Mouse (Mus musculus): ENCODE measurements around the gene Chrd.

Gene Chrd

DNA sequence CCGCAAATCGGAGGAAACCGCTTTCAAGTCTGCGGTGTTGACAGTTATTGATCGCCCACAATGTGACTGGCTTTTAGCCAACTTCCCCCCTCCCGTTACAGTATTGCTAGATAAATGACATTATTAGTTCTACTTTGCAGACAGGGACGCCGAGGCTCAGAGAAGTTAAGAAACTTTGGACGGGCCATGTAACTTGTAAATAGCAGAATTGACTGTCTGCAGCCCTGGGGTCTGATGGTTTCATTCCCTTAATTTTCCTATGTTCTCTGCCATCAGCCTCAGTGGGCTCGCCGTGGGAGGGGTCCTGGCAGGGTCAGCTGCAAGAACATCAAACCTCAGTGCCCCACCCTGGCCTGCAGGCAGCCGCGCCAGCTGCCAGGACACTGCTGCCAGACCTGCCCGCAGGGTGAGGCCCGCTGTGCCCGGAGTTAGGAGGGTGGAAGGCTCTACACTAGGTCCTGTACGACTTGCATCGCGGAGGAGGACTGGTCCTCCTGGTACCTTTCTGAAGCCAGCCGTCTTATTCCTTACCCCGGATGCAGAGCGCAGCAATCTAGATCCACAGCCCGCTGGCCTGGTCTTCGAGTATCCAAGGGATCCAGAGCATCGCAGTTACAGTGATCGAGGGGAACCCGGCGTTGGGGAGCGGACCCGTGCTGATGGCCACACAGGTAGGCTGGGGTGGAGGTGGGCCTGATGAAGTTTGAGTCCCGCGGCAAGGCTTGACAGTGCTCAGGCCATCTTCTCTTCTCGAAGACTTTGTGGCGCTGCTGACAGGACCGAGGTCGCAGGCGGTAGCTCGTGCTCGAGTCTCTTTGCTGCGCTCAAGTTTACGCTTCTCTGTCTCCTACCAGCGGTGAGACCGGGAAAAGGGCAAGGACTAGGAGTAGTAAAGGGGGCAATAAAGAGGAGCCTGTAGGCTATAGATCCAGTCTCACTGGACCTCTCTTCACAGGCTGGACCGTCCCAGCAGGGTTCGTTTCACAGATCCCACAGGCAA lies 1.1 kb downstream of the Chrd start, which contains the start of gene Thpo:
Gene Thpo, minus strand, starts transcription at position 781 of the 1,000 bp plus-strand sequence.
- DNase-seq (ENCODE audit: low spot score in 2 of 2) = no peak

GRCm38 (mm10) chr16:20735651-20736050 lies 2.7 kb downstream of the Chrd start:
- DNase-seq (ENCODE audit: low spot score in 2 of 2) = no peak

DNA sequence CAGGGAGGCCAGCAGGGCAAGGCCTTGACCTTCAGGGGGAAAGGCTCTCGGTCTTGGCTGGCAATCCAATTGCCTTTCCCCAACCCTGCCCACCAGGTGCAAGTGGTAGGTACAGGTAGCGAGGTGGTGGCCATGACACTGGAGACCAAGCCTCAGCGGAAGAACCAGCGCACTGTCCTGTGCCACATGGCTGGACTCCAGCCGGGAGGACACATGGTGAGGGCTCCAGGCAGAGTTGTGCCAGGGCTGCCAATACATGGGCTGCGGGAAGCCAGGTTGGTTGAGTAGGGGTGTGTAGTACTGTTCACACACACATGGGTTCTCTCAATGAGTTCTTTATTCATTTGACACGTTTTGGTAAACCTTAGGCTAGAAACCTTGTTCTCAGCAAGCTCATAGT lies 3.2 kb downstream of the Chrd start:
- no peak for DNase-seq (ENCODE audit: low spot score in 2 of 2)

GRCm38 (mm10) chr16:20736823-20737222 lies 3.9 kb downstream of the Chrd start:
- DNase-seq (ENCODE audit: low spot score in 2 of 2) = no peak

DNA sequence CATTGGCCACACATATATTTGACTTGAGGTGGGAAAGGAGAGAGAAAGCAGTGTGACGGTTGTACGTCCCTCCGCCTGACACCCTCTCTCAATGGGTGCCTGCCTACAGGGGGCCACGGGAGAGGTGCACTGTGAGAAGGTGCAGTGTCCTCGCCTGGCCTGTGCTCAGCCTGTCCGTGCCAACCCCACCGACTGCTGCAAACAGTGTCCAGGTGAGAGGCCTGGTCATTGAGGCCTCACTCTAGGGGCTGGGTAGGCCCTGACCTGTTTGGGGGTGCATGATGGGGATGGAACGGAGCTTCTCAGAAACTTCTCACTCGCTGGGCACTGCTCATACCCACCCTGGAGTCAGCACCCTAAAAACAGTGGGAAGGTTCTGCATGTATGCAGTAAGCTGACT lies 6.9 kb downstream of the Chrd start:
- DNase-seq (ENCODE audit: low spot score in 2 of 2) = no peak

GRCm38 (mm10) chr16:20746641-20747040 lies 13.7 kb downstream of the Chrd start:
- peak; percentile 78 to 80 for DNase-seq (ENCODE audit: low spot score in 2 of 2)

DNA sequence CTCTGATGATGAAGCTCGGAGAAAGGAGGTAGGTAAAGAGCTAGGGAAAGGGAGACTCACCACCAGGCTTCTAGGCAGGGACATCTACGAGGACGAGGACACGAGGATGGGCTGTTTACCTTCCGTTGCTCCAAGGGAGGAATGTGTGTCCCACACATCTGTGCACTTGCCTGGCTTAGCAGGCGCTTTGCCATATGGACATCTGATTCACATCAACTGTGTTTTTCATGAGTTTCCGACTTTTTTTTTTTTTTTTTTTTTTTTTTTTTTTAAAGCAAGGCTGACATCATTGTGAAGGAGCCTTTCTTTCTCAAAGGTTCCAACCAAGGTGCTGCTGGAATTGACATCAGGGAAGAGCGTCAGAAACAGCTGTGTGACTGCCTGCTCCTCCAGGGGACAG lies 17.6 kb downstream of the Chrd start:
- DNase-seq (ENCODE audit: low spot score in 2 of 2) = no peak

DNA sequence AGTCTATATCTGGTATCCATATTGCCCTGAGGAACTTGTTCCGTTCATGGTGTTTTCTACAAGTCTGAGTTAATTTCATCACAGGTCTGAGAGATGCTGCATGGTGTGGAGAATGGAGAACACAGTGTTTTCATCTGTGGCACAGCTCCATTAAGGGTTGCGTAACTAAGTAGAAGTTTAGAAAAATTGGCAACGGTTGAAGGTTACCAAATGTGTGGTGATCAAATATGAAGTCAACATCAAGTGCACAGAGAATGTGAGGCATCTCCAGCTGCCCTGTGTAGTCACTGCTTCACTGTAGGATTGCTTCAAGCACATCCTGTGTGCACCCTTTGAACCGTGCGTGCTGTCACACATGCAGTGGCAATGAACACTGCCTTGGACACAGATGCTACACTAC lies 23.1 kb downstream of the Chrd start:
- no peak for DNase-seq (ENCODE audit: low spot score in 2 of 2)

DNA sequence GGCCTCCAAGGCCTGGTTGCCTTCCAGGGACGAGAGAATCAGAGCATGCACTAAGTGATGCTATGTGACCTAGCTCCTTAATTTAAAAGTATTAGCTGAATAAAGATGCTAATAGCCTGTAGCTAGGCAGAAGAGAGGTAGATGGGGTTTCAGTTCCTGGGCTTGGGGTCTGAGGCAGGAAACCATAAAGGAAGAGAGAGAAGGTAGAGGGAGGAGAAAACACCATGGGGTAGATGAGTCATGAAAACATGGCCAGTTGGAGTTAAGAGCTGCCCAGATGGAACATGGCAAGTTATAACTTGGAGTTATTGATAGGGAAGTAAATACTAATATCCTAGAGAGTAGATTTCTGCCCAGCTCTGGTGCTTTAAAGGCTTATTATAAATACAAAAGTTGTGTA lies 24.5 kb downstream of the Chrd start:
- DNase-seq (ENCODE audit: low spot score in 2 of 2) = no peak

DNA sequence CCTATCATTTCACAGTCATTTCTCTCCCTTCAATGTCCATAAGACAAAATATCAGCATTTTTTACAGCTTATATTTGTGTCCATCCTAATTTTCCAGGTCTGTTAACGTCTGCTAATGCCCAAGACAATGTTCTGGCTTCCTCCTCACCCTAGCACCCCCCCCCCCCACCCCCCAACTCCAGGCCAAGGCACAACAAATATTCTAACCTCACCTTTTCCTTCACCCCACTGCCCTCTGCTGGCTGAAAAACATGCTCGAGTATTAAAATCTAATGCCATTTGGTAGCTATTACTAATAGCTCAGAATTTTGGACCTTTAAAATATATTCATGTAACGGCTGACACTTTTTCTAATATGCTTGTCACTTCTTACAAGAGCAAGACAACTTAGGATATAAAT lies 28.8 kb downstream of the Chrd start:
- DNase-seq (ENCODE audit: low spot score in 2 of 2) = no peak

- DNase-seq (ENCODE audit: low spot score in 2 of 2) = no peak
Observed at GRCm38 (mm10) chr16:20765244-20765643, 32.3 kb downstream of the Chrd start.

DNA sequence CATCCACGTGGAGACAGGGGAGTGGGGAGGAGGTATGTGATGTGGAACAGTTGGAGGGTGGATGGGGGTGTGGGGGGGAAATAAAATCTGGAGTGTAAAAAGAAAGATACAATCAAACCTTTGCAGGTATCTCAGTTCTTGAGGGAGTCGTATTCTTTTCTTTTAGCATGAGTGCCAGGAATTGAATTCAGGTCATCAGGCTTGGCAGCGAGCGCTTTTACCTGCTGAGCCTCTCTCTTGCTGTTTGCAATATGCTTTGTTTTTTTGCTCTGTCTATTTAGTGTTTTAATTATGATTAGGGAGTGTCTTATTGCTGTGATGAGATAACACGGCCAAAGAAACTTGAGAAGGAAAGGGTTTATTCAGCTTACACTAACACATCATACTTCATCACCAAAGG lies 42.1 kb downstream of the Chrd start:
- DNase-seq (ENCODE audit: low spot score in 2 of 2) = no peak

DNA sequence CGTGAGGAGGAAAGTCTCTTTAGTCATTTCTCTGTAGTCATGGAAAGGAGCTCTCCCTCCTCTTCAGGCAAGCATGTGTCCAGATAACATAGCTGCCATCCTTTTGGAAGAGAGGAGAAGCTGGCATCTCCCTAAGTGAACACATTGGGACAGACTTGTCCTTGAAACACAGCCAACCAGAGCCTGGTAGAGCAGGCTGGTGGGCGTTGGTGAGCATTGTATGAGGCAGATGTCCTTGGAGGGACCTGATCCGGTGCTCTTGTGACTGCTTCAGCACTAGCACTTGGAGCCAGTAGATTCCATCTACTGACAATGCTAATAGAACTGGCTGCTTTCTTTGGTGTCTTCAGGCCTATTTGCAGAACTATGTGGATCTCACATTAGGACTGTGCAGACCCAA lies 46.9 kb downstream of the Chrd start:
- no peak for DNase-seq (ENCODE audit: low spot score in 2 of 2)

- DNase-seq (ENCODE audit: low spot score in 2 of 2) = no peak
Observed at GRCm38 (mm10) chr16:20781101-20781630, 48.2 kb downstream of the Chrd start.

GRCm38 (mm10) chr16:20783891-20784290 lies 51.0 kb downstream of the Chrd start:
- no peak for DNase-seq (ENCODE audit: low spot score in 2 of 2)

DNA sequence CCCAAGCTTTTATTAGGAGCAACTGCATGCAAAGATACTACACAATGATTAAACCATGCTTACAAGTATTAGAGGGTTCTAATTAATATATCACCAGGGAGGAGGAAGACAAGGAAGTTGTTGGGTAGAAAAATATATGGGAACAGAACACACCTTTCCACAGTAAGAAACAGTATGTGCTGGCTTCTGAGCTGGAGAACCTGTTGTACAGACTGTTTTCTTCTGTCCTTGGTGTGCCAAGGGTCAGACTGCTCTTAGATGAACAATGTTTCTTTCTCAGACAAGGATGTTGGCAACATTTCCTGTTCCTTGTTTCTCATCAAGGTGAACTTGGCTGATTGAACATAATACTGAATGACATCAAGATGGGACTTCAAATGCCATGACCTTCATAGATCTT lies 51.8 kb downstream of the Chrd start:
- DNase-seq (ENCODE audit: low spot score in 2 of 2) = no peak

GRCm38 (mm10) chr16:20786556-20786955 lies 53.6 kb downstream of the Chrd start:
- no peak for DNase-seq (ENCODE audit: low spot score in 2 of 2)

GRCm38 (mm10) chr16:20791803-20792202 lies 58.9 kb downstream of the Chrd start:
- DNase-seq (ENCODE audit: low spot score in 2 of 2) = no peak
